Mouse (Mus musculus) left cerebral cortex, adult 8-10 months (tissue): ENCODE measurements around the gene Lsm14a. TPM values are rescaled to one million over a fixed set of nuclear protein-coding genes. Genes with fewer than 3 reads are reported as not detected.
"Not testable (repeated sequence)": the region's sequence is repeated elsewhere in the genome, so short reads cannot be mapped to it uniquely, and the experiment has no call there.

ENCODE experiments used
- DNase-seq, 2 experiments: peaks; one replicate each; pipeline ENCODE4 v3.0.0; 2022; ENCODE audit warnings: low spot score in 2 of 2
- total RNA-seq, 4 experiments: library from RNA; stranded (reverse); gene quantifications; 2 replicates each; pipeline ENCODE4 v1.2.4; 2022

The Lsm14a gene
- total RNA-seq, 4 experiments from 2014 or later, result 85.2 to 104 (median 92.3) TPM

DNA sequence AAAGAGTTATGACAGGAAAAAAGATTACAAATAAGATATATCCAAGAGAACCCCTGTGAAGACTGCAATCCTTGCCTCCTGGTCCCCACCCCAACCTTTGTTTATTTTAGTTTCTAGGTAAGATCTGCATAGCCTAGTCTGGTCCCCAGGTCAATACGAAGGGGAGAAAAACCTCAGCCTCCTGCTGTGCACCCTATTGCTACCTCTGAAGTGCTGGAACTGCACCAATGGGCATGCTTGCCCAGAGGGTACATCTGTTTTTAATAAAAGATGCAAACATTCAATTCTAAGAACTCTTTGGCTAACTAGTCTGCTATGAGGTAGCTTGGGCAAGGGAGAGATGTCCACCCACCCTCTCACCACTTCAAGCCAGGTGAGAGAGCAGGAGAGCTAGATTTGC is 19.2 kb downstream of the Lsm14a start:
- no peak for DNase-seq

GRCm38 (mm10) chr7:34355629-34356028 is 37.5 kb downstream of the Lsm14a start:
- DNase-seq, result no peak

- DNase-seq, result no peak
These were observed 41.1 kb downstream of the Lsm14a start for GRCm38 (mm10) chr7:34351997-34352396.

GRCm38 (mm10) chr7:34350166-34350565 is 42.9 kb downstream of the Lsm14a start:
- DNase-seq, result no peak

GRCm38 (mm10) chr7:34348011-34348410 is 45.1 kb downstream of the Lsm14a start:
- DNase-seq, result peak in 1 of 2 experiments; percentile 32

DNA sequence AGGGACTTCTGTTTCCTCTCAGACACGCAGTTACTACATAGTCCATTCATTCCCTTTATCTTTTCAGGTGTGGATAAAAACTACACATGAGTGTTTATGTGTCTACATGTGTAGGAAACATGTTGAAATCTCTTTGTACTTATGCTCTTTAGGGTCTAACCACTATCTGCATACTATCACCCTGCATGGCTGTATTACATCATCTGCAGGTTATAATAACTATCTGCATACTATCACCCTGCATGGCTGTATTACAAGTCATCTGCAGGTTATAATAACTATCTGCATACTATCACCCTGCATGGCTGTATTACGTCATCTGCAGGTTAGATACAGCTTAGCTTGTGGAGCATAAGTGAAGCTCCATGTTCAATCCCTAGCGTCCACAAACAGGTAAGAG is 46.1 kb downstream of the Lsm14a start:
- no peak for DNase-seq

DNA sequence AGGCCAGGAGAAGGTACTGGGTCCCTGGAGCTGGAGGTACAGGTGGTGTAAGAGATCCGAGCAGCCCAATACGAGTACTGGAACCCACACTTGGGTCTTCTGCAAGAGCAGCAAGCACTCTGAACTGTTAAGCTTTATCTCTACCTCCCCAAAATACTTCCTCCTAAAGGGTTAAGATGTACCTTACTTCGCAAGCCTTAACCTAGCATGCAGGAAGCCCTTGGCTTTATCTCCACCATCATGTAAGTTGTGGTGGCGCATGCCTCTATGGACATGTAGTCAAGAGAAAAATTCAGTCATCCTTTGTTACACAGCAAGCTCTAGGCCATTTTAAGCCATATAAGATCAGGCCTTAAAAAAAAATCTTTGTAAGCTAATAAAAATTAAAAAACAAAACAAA is 46.6 kb downstream of the Lsm14a start:
- DNase-seq, result no peak

GRCm38 (mm10) chr7:34342040-34342793 is 50.9 kb downstream of the Lsm14a start:
- DNase-seq, result peak in 1 of 2 experiments; percentile 68

DNA sequence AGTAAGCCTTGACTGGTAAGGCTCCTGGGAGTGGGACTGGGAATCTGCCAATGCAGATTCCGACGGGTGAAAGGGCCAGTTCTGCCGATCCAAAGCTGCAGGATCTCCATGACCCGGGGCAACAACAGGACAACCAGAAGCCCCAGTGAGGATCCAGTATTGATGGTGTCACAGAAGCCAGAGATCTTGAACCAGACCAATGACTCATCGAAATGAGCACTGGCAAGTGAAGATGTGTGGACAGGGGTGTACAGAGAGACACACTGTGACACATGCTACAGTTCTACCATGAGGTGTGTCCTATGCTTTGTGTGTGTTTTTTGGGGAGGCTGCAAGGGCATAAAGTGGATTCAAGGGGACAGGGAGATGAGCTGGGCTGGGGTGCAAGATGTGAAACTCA is 52.3 kb downstream of the Lsm14a start:
- no peak for DNase-seq

DNA sequence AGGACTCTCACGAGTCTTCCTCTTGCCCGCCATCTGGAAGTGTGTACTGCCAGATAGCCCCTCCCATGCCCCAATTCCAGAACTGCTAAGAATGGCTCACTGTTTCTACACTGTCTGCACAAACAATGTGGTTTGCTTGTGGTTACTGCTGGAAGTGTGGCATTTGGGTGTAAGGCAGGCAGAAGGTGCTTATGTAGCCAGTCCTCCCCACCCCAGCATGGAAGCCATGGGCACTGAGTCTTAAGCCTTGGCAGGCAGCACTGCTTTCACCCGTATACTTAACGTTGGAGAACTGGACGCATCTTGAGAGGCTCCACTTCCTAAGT is 54.0 kb downstream of the Lsm14a start:
- DNase-seq, result no peak

DNA sequence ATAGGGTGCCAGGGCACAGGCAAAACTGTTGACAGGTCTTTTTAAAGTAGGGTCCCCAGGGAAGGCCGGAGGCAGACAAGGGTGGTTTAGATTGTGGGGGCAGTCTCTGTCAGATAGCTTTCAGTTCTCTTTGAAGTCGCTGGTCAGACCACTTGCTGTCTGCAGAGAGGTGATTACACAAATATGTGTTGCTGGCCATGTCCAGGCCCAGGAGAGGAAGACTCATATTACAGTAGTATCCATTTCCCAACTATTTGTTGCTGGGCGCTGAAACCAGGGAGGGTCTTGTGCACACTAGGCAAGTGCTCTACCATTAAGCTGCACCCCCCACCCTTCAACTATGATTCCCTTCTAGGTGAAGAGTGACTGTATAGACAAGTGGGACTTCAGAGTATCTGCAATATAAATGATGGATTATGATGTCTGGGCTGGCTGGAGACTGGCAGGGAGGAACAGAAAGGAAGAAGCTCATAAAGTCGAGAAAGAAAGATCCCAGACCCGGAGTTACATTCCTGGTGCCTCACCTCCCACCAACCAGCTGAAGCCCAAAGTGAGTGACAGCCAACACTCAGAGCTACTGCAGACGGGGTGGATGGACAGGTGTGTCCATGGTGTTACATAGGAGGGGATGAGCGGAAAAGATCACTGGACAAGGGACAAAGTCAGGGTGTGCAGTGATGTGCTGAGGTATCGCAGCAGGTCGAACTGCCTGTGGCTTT is 54.5 kb downstream of the Lsm14a start:
- no peak for DNase-seq

GRCm38 (mm10) chr7:34337268-34337667 is 55.8 kb downstream of the Lsm14a start:
- DNase-seq, result no peak

- DNase-seq, result not testable (repeated sequence)
These were observed 56.6 kb downstream of the Lsm14a start for GRCm38 (mm10) chr7:34336545-34336944.

GRCm38 (mm10) chr7:34327493-34327892 is 65.6 kb downstream of the Lsm14a start:
- DNase-seq, result no peak

GRCm38 (mm10) chr7:34324857-34325256 is 68.3 kb downstream of the Lsm14a start:
- DNase-seq, result no peak

DNA sequence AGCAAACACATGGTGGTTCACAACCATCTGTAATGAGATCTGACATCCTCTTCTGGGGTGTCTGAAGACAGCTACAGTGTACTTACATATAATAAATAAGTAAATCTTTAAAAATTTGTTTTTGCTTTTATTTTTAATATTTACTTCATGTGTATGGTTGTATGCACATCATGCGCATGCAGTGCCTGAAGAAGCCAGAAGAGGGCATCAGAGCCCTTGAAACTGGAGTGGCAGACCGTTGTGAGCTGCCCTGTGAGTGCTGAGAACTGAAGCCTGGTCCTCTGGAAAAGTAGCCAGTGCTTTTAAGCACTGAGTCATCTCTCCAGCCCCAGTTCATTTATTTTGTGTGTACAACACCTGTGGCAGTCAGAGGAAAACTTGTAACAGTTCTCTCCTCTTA is 69.1 kb downstream of the Lsm14a start:
- DNase-seq, result no peak

DNA sequence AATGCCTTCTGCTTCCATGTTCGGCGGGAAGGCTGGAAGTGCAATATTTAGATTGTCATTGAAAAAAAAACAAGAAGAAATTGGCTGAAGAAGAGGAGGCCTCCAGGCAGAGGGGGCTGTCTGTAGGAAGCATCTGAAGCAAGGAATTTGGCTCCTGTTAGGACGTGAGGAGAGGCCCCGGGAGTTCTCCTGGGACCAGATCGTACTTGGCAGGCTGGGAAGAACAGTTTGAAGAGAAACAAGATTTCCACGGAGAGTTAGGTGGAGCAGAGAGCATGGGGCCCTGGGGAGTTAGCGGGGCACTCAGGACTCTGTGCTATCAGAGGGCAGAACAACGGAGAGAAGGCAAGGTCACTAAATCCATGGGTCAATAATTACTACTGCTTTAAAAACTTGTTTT is 69.8 kb downstream of the Lsm14a start:
- DNase-seq, result no peak

GRCm38 (mm10) chr7:34321958-34322357 is 71.2 kb downstream of the Lsm14a start:
- DNase-seq, result no peak

DNA sequence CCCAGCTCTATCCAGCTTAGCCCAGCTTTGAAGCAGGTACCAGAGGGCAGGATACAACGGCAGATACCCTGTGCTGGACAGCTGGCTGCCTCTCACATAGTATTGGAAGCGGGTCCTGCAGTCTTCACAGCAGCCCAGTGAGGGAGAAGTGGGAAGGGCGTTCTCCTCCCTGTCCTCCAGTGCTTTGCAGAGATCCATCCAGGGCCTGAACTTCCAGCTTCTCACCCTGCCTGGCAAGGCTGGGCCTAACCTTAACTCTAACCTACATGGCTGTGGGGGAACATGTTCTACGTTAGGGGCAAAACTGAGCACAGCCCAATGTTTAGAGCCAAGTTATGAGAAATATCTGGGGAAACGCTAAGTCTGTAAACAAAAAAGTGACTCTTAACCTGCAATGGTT is 72.0 kb downstream of the Lsm14a start:
- no peak for DNase-seq

DNA sequence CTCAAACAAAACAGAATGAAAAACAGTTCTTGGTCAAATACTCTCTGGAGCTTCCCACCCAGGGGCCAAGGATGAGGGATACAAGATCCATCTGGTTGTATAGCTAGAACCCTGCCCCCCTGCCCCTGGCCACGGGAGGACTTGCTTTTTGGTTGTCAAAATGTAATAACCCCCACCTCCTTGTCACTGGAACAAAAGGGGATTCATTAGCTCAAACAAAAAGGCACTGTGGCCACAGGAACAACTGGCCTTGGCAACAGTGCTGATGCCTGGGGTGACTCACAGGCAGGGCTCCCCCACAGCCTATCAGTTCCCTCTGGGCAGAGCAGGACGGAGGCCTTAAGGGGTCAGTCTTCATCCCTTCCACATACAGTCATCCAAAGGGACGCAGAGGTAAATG is 73.2 kb downstream of the Lsm14a start:
- peak; percentile 32 to 76 for DNase-seq

- no peak for DNase-seq
These were observed 74.0 kb downstream of the Lsm14a start for GRCm38 (mm10) chr7:34319123-34319522.

- DNase-seq, result peak in 1 of 2 experiments; percentile 37
These were observed 75.1 kb downstream of the Lsm14a start for GRCm38 (mm10) chr7:34317901-34318476.

DNA sequence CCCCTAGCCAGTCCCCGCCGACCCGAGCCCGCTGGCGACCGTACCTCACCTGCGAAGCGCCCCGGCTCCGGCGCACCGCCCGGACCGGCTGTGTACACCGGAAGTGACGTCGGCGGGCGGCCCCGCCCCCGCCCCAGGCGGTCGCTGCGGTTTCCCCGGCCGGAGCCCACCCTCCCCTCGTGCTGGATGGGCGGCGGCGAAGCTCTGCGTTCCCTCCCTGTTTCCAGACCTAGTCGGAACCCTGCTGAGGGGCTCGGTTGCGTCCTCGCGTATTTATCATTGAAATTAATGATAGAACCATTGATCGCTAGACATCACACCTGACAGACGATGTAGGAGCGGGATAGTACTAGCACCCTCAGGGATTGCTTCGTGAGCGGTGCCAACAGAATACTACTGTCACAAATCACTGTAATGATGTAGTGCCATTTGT is 79.7 kb downstream of the Lsm14a start, which contains the start of gene 4931406P16Rik:
4931406P16Rik (minus strand) TSS at position 109 of the 433 bp plus-strand sequence.
- DNase-seq, result peak; percentile 67 to 77
